Mouse (Mus musculus) limb, embryonic 14.5 days (tissue): ENCODE measurements around the gene Aoc1. TPM values are rescaled to one million over a fixed set of nuclear protein-coding genes. Genes with fewer than 3 reads are reported as not detected.

Experiments
- ATAC-seq: fragments of 200-750 bp; cut with Nextera tagmentation; 2 replicates; pipeline ENCODE4 v1.8.0; 2017; ENCODE audit warnings: low read depth, moderate number of reproducible peaks, moderate TSS enrichment; ENCODE audit not compliant: low FRiP score
- DNase-seq: peaks from one replicate; pipeline ENCODE4 v3.0.0-alpha.2; 2015; ENCODE audit warnings: low spot score
- H3K27ac ChIP-seq: fragments of 300-500 bp; sonication (generic); replicated peaks from 2 replicates; pipeline ENCODE4 v1.5.1; 2014; ENCODE audit warnings: low read depth, mild to moderate bottlenecking, low read length, moderate library complexity, mixed read lengths
- H3K27me3 ChIP-seq: fragments of 300-500 bp; sonication (generic); 2 replicates; pipeline ENCODE4 v1.6.1; 2014; ENCODE audit warnings: low read length, mixed read lengths; ENCODE audit not compliant: control insufficient read depth, insufficient read depth
- H3K36me3 ChIP-seq: fragments of 300-500 bp; sonication (generic); 2 replicates; pipeline ENCODE4 v1.6.1; 2014; ENCODE audit warnings: mild to moderate bottlenecking, low read length, moderate library complexity, mixed read lengths; ENCODE audit not compliant: control insufficient read depth, insufficient read depth
- H3K4me1 ChIP-seq: fragments of 300-500 bp; sonication (generic); 2 replicates; pipeline ENCODE4 v1.6.1; 2014; ENCODE audit warnings: antibody characterized with exemption, low read length, mixed read lengths; ENCODE audit not compliant: control insufficient read depth, insufficient read depth
- H3K4me2 ChIP-seq: fragments of 300-500 bp; sonication (generic); replicated peaks from 2 replicates; pipeline ENCODE4 v1.6.1; 2014; ENCODE audit warnings: low read depth, mild to moderate bottlenecking, low read length, moderate library complexity; ENCODE audit not compliant: severe bottlenecking
- H3K4me3 ChIP-seq: fragments of 300-500 bp; sonication (generic); replicated peaks from 2 replicates; pipeline ENCODE4 v1.5.1; 2014; ENCODE audit warnings: low read length
- H3K9ac ChIP-seq: fragments of 300-500 bp; sonication (generic); 2 replicates; pipeline ENCODE4 v1.6.1; 2014; ENCODE audit warnings: mild to moderate bottlenecking, low read depth, low read length, moderate library complexity; ENCODE audit not compliant: severe bottlenecking
- H3K9me3 ChIP-seq: fragments of 300-500 bp; sonication (generic); 2 replicates; pipeline ENCODE4 v1.6.1; 2016; ENCODE audit warnings: low read length; ENCODE audit not compliant: control insufficient read depth
- POLR2A ChIP-seq: fragments of 200-500 bp; IDR thresholded peaks from 2 replicates; pipeline ENCODE4 v1.8.0; 2012; ENCODE audit warnings: inconsistent platforms, mild to moderate bottlenecking, moderate library complexity, borderline replicate concordance; ENCODE audit not compliant: insufficient read depth, insufficient read length; ENCODE audit errors: extremely low read depth
- WGBS: fragments of 180-500 bp; shearing (Covaris S2); extraction: QIAGEN DNeasy Blood & Tissue Kit; methylation state at CpG from one replicate; pipeline ENCODE4 v1.1.7; 2014; 5-methylcytosine and 5-hydroxymethylcytosine counted together
- polyA plus RNA-seq, 2 experiments: library from polyadenylated mRNA; depleted of rRNA in 1 of 2; stranded (reverse) in 1 of 2; unstranded in 1 of 2; fragments of >200 nt; fragmentation: Nextera tagmentation in 1 of 2; extraction: Ambion mirVana in 1 of 2; gene quantifications; 2 replicates each; pipeline versions ENCODE4 v1.2.1 to v1.2.3; 2012 to 2014

Aoc1 gene
- polyA plus RNA-seq, 2 experiments, result 0.34 TPM; not detected in 1

DNA sequence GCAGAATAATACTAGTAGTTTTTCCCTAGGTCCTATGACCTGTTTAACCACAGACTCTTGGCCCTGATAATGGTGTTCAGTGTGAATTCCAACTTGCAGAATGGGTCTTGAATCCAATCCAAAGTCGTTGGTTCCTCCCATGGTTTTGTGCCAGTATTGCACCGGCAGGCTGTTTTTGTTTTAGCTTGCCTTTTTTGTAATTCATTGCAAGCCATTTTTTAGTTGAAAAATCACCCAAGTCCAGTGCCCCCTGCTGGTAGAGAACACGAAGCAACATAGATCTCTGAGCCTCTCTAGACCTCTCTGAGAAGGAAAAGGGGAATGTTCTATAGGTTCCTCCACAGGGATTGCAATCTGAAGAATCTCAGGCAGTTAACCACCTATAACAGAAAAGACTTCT lies 39.3 kb downstream of the Aoc1 start:
- H3K36me3 ChIP-seq, result no peaks in the 10 kb centered on the region
- H3K27me3 ChIP-seq, result no peaks in the 10 kb centered on the region
- H3K9me3 ChIP-seq, result no peaks in the 10 kb centered on the region
- H3K4me3 ChIP-seq, result no peak overlapping the region
- no peaks in the 10 kb centered on the region for H3K4me1 ChIP-seq
- no peak overlapping the region for H3K9ac ChIP-seq
- DNase-seq, result no peak
- H3K4me2 ChIP-seq, result no peak overlapping the region
- TF ChIP-seq POLR2A, result no peak
- 50% methylated on average over 3 of the region's 3 CpGs for WGBS
- no peak for ATAC-seq
- no peak overlapping the region for H3K27ac ChIP-seq

DNA sequence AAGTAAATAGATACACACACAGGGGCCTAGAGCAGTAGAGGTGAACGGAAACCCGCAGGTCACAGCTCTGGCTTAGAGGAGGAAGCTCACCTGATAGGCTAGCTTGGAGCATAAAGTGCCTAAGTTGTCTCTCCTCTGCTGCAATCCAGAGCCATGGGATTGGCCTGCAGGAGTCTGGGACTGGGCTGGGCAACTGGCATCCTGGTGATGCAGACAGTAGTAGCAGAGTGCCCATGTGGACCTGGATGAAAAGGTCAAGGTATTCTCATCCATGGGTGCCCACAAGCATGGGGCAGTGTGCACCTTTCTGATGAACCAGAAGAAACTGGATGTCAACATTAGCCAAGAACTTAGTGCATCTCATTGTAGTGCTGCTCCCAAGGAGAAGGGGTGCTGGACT lies 40.9 kb downstream of the Aoc1 start:
- WGBS, result 92% methylated on average over 2 of the region's 2 CpGs
- Histone ChIP-seq H3K27ac (no peak overlapping the region), H3K4me3 (no peak overlapping the region), H3K27me3 (no peaks in the 10 kb centered on the region), H3K9ac (no peak overlapping the region), H3K36me3 (no peaks in the 10 kb centered on the region), H3K4me1 (no peaks in the 10 kb centered on the region), H3K4me2 (no peak overlapping the region), H3K9me3 (no peaks in the 10 kb centered on the region)
- no peak for ATAC-seq
- TF ChIP-seq POLR2A, result no peak
- no peak for DNase-seq

DNA sequence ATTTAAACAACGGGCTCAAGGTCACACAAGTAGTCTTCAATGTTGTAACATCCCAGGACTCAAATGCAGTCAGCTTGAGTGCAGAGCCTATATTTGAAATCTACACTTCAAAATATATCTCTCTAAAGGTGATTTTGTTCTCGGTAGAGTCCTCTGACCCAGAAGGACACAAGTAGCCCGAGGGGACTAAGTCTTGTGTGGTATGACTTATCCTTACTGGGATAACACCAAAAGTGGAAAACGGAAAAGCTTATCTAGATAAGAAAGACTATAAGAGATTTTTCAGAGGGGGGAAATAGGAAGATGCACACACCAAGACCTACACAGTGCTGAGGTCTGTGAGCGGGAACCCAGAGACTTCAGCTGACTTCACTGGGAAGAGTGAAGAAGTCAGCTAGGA lies 56.9 kb downstream of the Aoc1 start, which contains the start of gene 1600015I10Rik:
TSS of gene 1600015I10Rik (plus strand) at position 301 of the 400 bp plus-strand sequence.
- no peaks in the 10 kb centered on the region for H3K9me3 ChIP-seq
- WGBS, result 90% methylated on average over 5 of the region's 5 CpGs
- no peak for ATAC-seq
- no peak within 1 kb of the TSS for H3K4me3 ChIP-seq
- H3K9ac ChIP-seq, result no peak within 1 kb of the TSS
- no peak for TF ChIP-seq POLR2A
- H3K4me2 ChIP-seq, result no peak within 1 kb of the TSS
- no peak for DNase-seq
- no peaks in the 10 kb centered on the region for H3K27me3 ChIP-seq
- H3K36me3 ChIP-seq, result no peaks in the 10 kb centered on the region
- H3K27ac ChIP-seq, result no peak within 1 kb of the TSS
- no peaks in the 10 kb centered on the region for H3K4me1 ChIP-seq

DNA sequence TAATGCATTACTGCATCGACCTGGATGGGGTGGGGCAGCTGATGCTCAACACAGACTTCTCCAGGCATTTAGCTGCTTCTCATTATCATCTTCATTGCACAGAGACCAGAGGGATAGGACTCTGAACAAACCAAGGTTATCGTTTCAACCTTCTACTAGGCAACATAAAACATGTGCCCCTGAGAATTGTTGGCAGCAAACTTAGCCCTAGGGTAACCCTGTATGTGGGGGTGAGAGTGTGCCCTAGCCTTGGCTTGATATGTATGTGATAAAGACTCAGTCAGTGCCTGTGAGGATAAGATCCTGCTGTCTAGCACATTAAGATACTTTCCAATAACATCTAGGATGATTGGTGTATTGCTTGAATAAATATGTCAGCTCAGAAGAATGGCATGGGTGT lies 76.9 kb downstream of the Aoc1 start:
- DNase-seq, result no peak
- no peak overlapping the region for H3K27ac ChIP-seq
- H3K9me3 ChIP-seq, result no peaks in the 10 kb centered on the region
- H3K9ac ChIP-seq, result no peak overlapping the region
- no peaks in the 10 kb centered on the region for H3K36me3 ChIP-seq
- ATAC-seq, result no peak
- H3K27me3 ChIP-seq, result no peaks in the 10 kb centered on the region
- H3K4me1 ChIP-seq, result no peaks in the 10 kb centered on the region
- 72% methylated on average over 2 of the region's 2 CpGs for WGBS
- H3K4me3 ChIP-seq, result no peak overlapping the region
- H3K4me2 ChIP-seq, result no peak overlapping the region
- TF ChIP-seq POLR2A, result no peak

DNA sequence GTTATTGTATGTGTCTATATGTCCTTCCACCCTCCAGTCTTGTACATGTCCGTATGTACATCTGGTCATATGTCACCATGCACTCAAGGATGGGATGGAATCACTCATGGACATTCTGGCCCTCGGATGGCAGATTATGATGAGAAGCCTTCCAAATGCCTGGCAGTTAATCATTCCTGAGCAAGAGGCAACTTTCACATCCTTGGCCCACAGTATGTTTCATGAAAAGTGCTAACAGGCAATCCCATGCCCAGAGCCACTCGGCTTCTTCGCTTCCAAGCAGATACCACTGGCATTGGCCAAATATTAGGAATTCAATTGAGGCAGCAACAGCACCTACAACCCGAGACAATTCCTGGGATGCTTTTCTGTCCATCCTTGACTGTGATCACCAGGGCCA lies 78.0 kb downstream of the Aoc1 start:
- no peak overlapping the region for H3K4me2 ChIP-seq
- TF ChIP-seq POLR2A, result no peak
- 90% methylated on average over 5 of the region's 5 CpGs for WGBS
- ATAC-seq (no peak), DNase-seq (no peak)
- no peaks in the 10 kb centered on the region for H3K36me3 ChIP-seq
- H3K9ac ChIP-seq, result no peak overlapping the region
- no peaks in the 10 kb centered on the region for H3K27me3 ChIP-seq
- no peaks in the 10 kb centered on the region for H3K9me3 ChIP-seq
- H3K4me3 ChIP-seq, result no peak overlapping the region
- H3K27ac ChIP-seq, result no peak overlapping the region
- no peaks in the 10 kb centered on the region for H3K4me1 ChIP-seq

DNA sequence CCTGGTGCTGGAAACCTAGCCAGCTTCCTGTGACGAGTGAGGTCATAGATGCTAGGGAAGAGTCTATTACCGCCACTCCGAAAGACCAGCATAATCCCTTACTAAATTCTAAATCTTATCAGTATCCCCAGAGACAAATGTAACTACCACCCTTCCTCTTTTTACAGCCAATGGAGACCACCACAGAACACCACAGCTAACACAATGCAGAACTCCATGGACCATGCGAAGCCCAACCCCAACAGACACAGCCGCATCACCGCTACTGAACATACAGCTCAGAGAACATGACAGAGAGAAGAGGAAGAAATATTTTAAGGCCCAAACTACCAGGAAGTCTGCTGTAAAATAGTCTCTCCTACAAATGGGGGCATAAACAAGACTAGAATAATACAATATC lies 78.9 kb downstream of the Aoc1 start:
- Histone ChIP-seq H3K9ac (no peak overlapping the region), H3K4me1 (no peaks in the 10 kb centered on the region), H3K27me3 (no peaks in the 10 kb centered on the region), H3K9me3 (no peaks in the 10 kb centered on the region), H3K4me3 (no peak overlapping the region), H3K27ac (no peak overlapping the region), H3K4me2 (no peak overlapping the region), H3K36me3 (no peaks in the 10 kb centered on the region)
- ATAC-seq (no peak), DNase-seq (no peak)
- WGBS, result 95% methylated on average over 6 of the region's 6 CpGs
- no peak for TF ChIP-seq POLR2A
